Mouse (Mus musculus): ENCODE data around the gene Smtn. TPM values are rescaled to one million over a fixed set of nuclear protein-coding genes. Genes with fewer than 3 reads are reported as not detected.

The Smtn gene
- total RNA-seq, 1 experiment: 17.3 TPM

- Histone ChIP-seq H3K36me3 (ENCODE audit: control insufficient read depth, insufficient read depth, low read length, poor library complexity, severe bottlenecking) (peaks cover 58% of the 10 kb centered on the region), H3K9ac (ENCODE audit: insufficient read depth, low read depth, low read length, poor library complexity, severe bottlenecking) (no peak overlapping the region), H3K4me3 (ENCODE audit: insufficient read depth in 1 of 2, low read depth in 1 of 2, low read length in 2 of 2, poor library complexity in 1 of 2, severe bottlenecking in 1 of 2) (0 out of 4 replicates have a peak overlapping the region, but pooled peaks of 1 of the 2 experiments have one; percentile 1), H3K27ac (ENCODE audit: insufficient read depth, low read depth, low read length, poor library complexity, severe bottlenecking) (no peak overlapping the region), H3K9me3 (ENCODE audit: control insufficient read depth, insufficient read depth, low read depth, low read length) (no peaks in the 10 kb centered on the region), H3K4me1 (ENCODE audit: control insufficient read depth in 2 of 2, insufficient read depth in 2 of 2, low read length in 2 of 2, poor library complexity in 1 of 2) (no peaks in the 10 kb centered on the region)
- in situ Hi-C loops (cut with MboI; ENCODE audit: low sequenced_read_pairs in 2 of 2, unreplicated experiment in 2 of 2): no loop called here
- no peak for TF ChIP-seq CHD2 (IDR thresholded peaks at IDR 0.05; ENCODE audit: low read depth, low read length)
- no peak for TF ChIP-seq HCFC1 (IDR thresholded peaks at IDR 0.05; ENCODE audit: borderline replicate concordance, insufficient read depth, low read length)
- TF ChIP-seq ZC3H11A (IDR thresholded peaks at IDR 0.05; ENCODE audit: borderline replicate concordance, low read depth, low read length): no peak
- no peak for TF ChIP-seq MAFK (IDR thresholded peaks at IDR 0.05; ENCODE audit: insufficient read depth, low read depth, low read length)
- no peak for TF ChIP-seq ZNF384 (IDR thresholded peaks at IDR 0.05; ENCODE audit: low read depth, low read length)
- no peak for DNase-seq (ENCODE audit: low read depth, low spot score)
These were observed 12.6 kb downstream of the Smtn start for GRCm38 (mm10) chr11:3527766-3528165.

DNA sequence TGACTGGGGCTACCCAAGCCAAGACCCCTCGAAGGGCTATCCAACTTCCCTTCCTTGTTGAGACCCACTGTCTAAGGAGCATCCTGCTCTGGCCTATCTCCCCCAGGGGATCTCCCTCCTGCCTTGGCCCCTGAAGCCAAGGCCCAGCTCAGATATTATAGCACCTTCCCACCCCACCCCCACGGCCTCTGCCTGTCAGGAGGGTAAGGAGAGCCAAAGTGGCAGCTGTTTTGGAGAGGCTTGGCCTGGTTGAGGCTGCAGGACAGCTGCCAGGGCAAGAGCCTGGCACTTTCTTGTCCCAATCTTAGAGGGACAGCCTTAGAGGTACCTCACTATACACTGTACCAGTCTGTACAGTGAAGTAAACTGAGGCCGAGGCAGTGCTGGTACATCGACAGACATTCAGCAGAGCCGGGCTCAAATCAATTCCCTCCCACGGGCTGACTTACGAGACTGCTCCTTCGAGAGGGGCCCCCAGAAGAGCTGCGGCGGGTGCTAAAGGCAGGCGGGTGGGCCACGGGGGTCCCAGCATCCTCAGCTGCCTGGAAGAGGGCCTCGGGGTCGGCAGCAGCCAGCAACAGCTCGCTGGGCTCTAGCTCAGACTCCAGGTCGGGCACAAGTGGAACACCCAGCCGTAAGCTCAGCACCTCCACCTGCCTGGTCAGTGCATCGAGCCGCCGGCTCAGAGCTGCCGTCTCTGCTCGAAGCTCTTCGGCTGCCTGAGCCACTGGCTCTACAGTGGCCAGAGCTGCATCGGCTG is 13.3 kb downstream of the Smtn start:
- in situ Hi-C loops (cut with MboI; ENCODE audit: low sequenced_read_pairs in 2 of 2, unreplicated experiment in 2 of 2): no loop called here
- no peak overlapping the region for H3K27ac ChIP-seq (ENCODE audit: insufficient read depth, low read depth, low read length, poor library complexity, severe bottlenecking)
- 0 out of 4 replicates have a peak overlapping the region, but pooled peaks of 1 of the 2 experiments have one; percentile 1 for H3K4me3 ChIP-seq (ENCODE audit: insufficient read depth in 1 of 2, low read depth in 1 of 2, low read length in 2 of 2, poor library complexity in 1 of 2, severe bottlenecking in 1 of 2)
- DNase-seq (ENCODE audit: low read depth, low spot score): no peak
- TF ChIP-seq MAFK (IDR thresholded peaks at IDR 0.05; ENCODE audit: insufficient read depth, low read depth, low read length) (no peak), HCFC1 (IDR thresholded peaks at IDR 0.05; ENCODE audit: borderline replicate concordance, insufficient read depth, low read length) (no peak), CHD2 (IDR thresholded peaks at IDR 0.05; ENCODE audit: low read depth, low read length) (no peak), ZC3H11A (IDR thresholded peaks at IDR 0.05; ENCODE audit: borderline replicate concordance, low read depth, low read length) (no peak), ZNF384 (IDR thresholded peaks at IDR 0.05; ENCODE audit: low read depth, low read length) (no peak)
- no peaks in the 10 kb centered on the region for H3K9me3 ChIP-seq (ENCODE audit: control insufficient read depth, insufficient read depth, low read depth, low read length)
- peaks cover 59% of the 10 kb centered on the region for H3K36me3 ChIP-seq (ENCODE audit: control insufficient read depth, insufficient read depth, low read length, poor library complexity, severe bottlenecking)
- no peaks in the 10 kb centered on the region for H3K4me1 ChIP-seq (ENCODE audit: control insufficient read depth in 2 of 2, insufficient read depth in 2 of 2, low read length in 2 of 2, poor library complexity in 1 of 2)
- H3K9ac ChIP-seq (ENCODE audit: insufficient read depth, low read depth, low read length, poor library complexity, severe bottlenecking): no peak overlapping the region

GRCm38 (mm10) chr11:3526207-3526606 is 14.2 kb downstream of the Smtn start:
- no peak overlapping the region for H3K27ac ChIP-seq (ENCODE audit: insufficient read depth, low read depth, low read length, poor library complexity, severe bottlenecking)
- H3K4me1 ChIP-seq (ENCODE audit: control insufficient read depth in 2 of 2, insufficient read depth in 2 of 2, low read length in 2 of 2, poor library complexity in 1 of 2): peaks cover 0 to 2% of the 10 kb centered on the region in 2 experiments; a peak in 1 of 4 replicates
- no peak for DNase-seq (ENCODE audit: low read depth, low spot score)
- H3K36me3 ChIP-seq (ENCODE audit: control insufficient read depth, insufficient read depth, low read length, poor library complexity, severe bottlenecking): peaks cover 58% of the 10 kb centered on the region
- H3K4me3 ChIP-seq (ENCODE audit: insufficient read depth in 1 of 2, low read depth in 1 of 2, low read length in 2 of 2, poor library complexity in 1 of 2, severe bottlenecking in 1 of 2): no peak overlapping the region
- in situ Hi-C loops (cut with MboI; ENCODE audit: low sequenced_read_pairs in 2 of 2, unreplicated experiment in 2 of 2): no loop called here
- no peaks in the 10 kb centered on the region for H3K9me3 ChIP-seq (ENCODE audit: control insufficient read depth, insufficient read depth, low read depth, low read length)
- TF ChIP-seq HCFC1 (IDR thresholded peaks at IDR 0.05; ENCODE audit: borderline replicate concordance, insufficient read depth, low read length): no peak
- no peak for TF ChIP-seq ZNF384 (IDR thresholded peaks at IDR 0.05; ENCODE audit: low read depth, low read length)
- no peak for TF ChIP-seq CHD2 (IDR thresholded peaks at IDR 0.05; ENCODE audit: low read depth, low read length)
- TF ChIP-seq MAFK (IDR thresholded peaks at IDR 0.05; ENCODE audit: insufficient read depth, low read depth, low read length): no peak
- TF ChIP-seq ZC3H11A (IDR thresholded peaks at IDR 0.05; ENCODE audit: borderline replicate concordance, low read depth, low read length): no peak
- no peak overlapping the region for H3K9ac ChIP-seq (ENCODE audit: insufficient read depth, low read depth, low read length, poor library complexity, severe bottlenecking)

DNA sequence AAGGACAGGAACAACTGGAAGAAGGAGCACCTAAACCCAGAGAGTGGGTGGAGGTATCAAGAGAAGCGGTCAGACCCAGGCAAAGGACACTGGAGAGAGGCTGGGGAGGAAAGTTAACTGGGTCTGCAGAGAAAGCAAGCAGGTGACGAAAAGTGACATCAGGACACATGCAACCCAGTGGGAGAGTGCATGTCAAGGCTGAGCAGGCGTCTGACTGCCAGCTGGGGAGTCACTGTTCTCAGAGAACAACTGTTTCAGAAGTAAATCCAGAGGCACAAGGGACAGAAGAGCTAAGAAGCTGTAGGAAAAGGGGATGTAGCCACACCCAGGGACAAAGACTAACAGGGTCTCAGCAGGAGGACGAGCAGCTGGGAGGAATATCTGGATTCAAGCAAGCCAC is 14.9 kb downstream of the Smtn start:
- no peak overlapping the region for H3K4me3 ChIP-seq (ENCODE audit: insufficient read depth in 1 of 2, low read depth in 1 of 2, low read length in 2 of 2, poor library complexity in 1 of 2, severe bottlenecking in 1 of 2)
- no peak for TF ChIP-seq HCFC1 (IDR thresholded peaks at IDR 0.05; ENCODE audit: borderline replicate concordance, insufficient read depth, low read length)
- H3K9me3 ChIP-seq (ENCODE audit: control insufficient read depth, insufficient read depth, low read depth, low read length): no peaks in the 10 kb centered on the region
- H3K4me1 ChIP-seq (ENCODE audit: control insufficient read depth in 2 of 2, insufficient read depth in 2 of 2, low read length in 2 of 2, poor library complexity in 1 of 2): peaks cover 0 to 4% of the 10 kb centered on the region in 2 experiments; a peak in 1 of 4 replicates
- in situ Hi-C loops (cut with MboI; ENCODE audit: low sequenced_read_pairs in 2 of 2, unreplicated experiment in 2 of 2): no loop called here
- no peak for DNase-seq (ENCODE audit: low read depth, low spot score)
- no peak overlapping the region for H3K9ac ChIP-seq (ENCODE audit: insufficient read depth, low read depth, low read length, poor library complexity, severe bottlenecking)
- H3K27ac ChIP-seq (ENCODE audit: insufficient read depth, low read depth, low read length, poor library complexity, severe bottlenecking): no peak overlapping the region
- H3K36me3 ChIP-seq (ENCODE audit: control insufficient read depth, insufficient read depth, low read length, poor library complexity, severe bottlenecking): peaks cover 52% of the 10 kb centered on the region
